Mouse (Mus musculus): ENCODE measurements around the gene 4933417A18Rik. TPM values are rescaled to one million over a fixed set of nuclear protein-coding genes. Genes with fewer than 3 reads are reported as not detected.
A peak's percentile ranks its signal among the peaks of the same experiment; 100 is the strongest.
"Not testable (repeated sequence)": the region's sequence is repeated elsewhere in the genome, so short reads cannot be mapped to it uniquely, and the experiment has no call there.

The 4933417A18Rik gene
- total RNA-seq, 2 experiments from 2014 or later: not detected

DNA sequence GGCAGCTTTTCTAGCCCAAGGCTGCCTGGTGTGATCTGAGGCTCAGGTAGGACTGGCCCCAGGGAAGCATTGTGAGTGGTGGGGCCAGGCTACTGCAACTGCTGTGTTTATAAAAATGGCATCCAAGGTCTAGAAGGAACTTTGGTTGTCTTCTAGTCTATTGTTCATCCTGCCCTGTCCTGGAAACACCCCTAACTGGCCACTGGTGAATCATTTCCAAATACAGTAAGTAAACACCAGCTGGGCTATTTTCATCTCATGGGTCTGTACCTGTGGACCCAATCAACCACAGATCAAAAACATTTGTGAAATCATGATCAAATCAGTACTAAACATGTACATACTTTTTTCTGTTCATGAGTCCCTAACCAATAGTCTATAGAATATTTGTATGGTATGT lies 48.2 kb downstream of the 4933417A18Rik start:
- not testable (repeated sequence) for DNase-seq
- intact Hi-C loops (cut with DNase I): loop anchor here (5.0 kb wide), 1 partner anchor 330 kb away; no protein-coding TSS in a partner anchor

GRCm38 (mm10) chr13:34973149-34973548 lies 48.9 kb downstream of the 4933417A18Rik start:
- intact Hi-C loops (cut with DNase I): loop anchor here (5.0 kb wide), 1 partner anchor 331 kb away; no protein-coding TSS in a partner anchor

DNA sequence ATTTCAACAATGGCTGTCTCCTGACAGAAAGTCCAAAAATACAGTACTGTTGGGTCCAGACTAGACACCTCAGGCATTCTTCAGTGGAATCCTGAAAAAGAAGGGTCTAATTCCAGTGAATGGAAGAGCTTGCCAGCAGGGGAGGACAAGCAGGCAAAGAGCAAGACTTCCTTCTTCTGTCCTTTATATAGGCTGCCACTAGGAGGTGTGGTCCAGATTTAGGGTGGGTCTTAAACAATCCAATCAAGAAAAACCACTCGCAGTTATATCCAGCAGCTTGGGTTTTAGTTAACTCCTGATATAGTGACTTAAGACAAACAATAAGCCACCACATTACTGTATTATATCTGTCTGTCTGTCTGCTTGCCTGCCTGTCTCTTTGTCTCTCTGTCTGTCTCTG lies 49.6 kb downstream of the 4933417A18Rik start:
- intact Hi-C loops (cut with DNase I): loop anchor here (5.0 kb wide), 1 partner anchor 331 kb away; no protein-coding TSS in a partner anchor
- no peak for DNase-seq

More at GRCm38 (mm10) chr13:34973149-34973548, 48.9 kb downstream of the 4933417A18Rik start:
- DNase-seq: no peak

GRCm38 (mm10) chr13:34976116-34976515 lies 51.9 kb downstream of the 4933417A18Rik start:
- DNase-seq: no peak

DNA sequence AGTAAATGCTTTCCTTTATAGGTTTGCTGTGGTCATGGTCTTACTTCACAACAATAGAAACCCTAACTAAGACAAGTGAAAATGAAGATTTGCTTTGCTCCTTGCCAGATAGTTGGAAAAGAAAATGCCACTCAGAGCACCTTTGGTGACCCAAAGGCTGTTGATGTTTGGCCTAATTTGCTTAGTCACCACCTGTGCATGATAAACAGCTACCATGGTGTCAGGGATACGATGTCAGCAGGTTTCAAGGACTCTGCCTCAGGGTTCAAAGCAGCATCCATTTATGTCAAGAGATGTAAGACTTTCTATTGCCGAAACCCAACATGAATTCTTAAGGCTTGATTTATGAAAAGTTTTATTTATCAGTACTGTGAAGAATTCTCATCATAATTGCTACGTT lies 53.2 kb downstream of the 4933417A18Rik start:
- no peak for DNase-seq
- intact Hi-C loops (cut with DNase I): loop anchor here (5.0 kb wide), 1 partner anchor 80 kb away; no protein-coding TSS in a partner anchor

More at GRCm38 (mm10) chr13:34976116-34976515, 51.9 kb downstream of the 4933417A18Rik start:
- intact Hi-C loops (cut with DNase I): loop anchor here (5.0 kb wide), 1 partner anchor 79 kb away; no protein-coding TSS in a partner anchor

GRCm38 (mm10) chr13:34978635-34979034 lies 54.4 kb downstream of the 4933417A18Rik start:
- not testable (repeated sequence) for DNase-seq
- intact Hi-C loops (cut with DNase I): loop anchor here (5.0 kb wide), 1 partner anchor 81 kb away; no protein-coding TSS in a partner anchor

DNA sequence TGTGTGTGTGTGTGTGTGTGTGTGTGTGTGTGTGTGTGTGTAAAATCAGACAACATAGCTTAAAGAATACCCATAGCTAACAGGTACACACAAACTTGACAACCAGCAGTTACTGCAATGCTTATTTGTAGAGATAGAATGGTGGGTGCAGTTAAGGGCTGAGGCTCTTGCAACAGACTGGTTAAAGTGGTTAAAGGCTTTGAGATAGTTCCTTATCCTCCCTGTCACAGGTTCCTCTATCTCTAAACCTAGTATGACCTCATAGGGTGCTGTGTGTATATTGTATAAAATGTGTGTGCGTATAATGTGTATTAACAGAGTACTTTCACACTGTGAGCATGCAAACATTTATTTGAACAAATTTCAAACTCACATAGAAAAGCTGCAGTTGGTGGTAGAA lies 59.3 kb downstream of the 4933417A18Rik start:
- intact Hi-C loops (cut with DNase I): not testable (repeated sequence)

GRCm38 (mm10) chr13:34991581-34992273 lies 67.5 kb downstream of the 4933417A18Rik start:
- intact Hi-C loops (cut with DNase I): no loop called here
- no peak for DNase-seq

More for the DNA sequence above, 59.3 kb downstream of the 4933417A18Rik start:
- DNase-seq: not testable (repeated sequence)

- no peak for DNase-seq
- intact Hi-C loops (cut with DNase I): no loop called here
Observed at GRCm38 (mm10) chr13:34993085-34993484, 68.9 kb downstream of the 4933417A18Rik start.

DNA sequence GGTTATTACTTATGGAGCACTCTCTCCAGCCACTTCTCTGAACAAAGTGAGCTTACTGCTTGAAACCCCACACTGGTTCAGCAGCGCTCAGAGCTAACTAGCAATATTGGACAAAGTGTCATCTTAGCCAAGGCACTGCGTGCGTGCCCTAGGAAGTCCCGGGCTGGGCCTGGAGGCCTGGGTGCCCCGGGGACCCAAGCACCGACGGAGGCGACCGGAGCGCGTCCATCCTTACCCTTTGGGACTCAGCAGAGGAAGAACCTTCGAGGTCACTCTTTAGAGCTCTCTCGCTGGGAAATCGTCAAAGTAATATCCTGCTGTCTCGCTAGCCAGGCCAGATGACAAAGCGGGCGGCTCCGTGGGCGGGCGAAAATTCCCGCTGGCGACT lies 69.4 kb downstream of the 4933417A18Rik start:
- no peak for DNase-seq
- intact Hi-C loops (cut with DNase I): no loop called here

GRCm38 (mm10) chr13:34993983-34994811 lies 70.0 kb downstream of the 4933417A18Rik start:
- DNase-seq: peak; percentile 95 to 97
- intact Hi-C loops (cut with DNase I): no loop called here

DNA sequence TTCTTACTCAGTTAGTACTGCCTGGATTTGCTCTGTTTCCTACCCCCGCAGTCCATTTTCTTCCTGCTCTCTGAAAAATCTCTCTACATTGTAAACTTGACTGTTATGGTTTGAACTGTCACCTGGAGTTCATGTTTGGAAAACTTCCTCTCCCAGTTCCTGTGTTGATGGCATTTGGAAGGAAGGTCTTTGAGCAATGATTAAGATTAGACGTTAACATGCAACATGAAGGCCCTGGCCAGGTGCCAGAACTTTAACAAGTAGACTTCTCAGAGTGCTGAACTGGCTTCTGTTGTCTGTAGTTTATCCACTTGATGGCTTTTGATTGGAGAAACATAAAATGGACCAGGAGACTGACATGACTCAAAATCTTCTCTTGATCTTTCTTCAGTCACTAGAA lies 71.7 kb downstream of the 4933417A18Rik start:
- intact Hi-C loops (cut with DNase I): no loop called here

More for the DNA sequence above, 71.7 kb downstream of the 4933417A18Rik start:
- peak in 1 of 2 experiments; percentile 26 for DNase-seq

Other genes starting within 250 kb of the 4933417A18Rik start
- gene Fam50b, start 189.6 kb upstream of the 4933417A18Rik start, total RNA-seq (2021): not detected
- 10 to 100 TPM; 38.5 to 39.7 TPM for gene Prpf4b, start 49.1 kb upstream of the 4933417A18Rik start, total RNA-seq (2021)
- gene Fam217a, start 99 bp upstream of the 4933417A18Rik start, total RNA-seq (2021): under 1 TPM; 0.20 to 0.33 TPM
- gene Eci3, start 39.4 kb downstream of the 4933417A18Rik start, total RNA-seq (2021): 1 to 10 TPM; 2.2 to 2.5 TPM
- 100 to 1,000 TPM; 292 to 293 TPM for gene Eci2, start 102.7 kb downstream of the 4933417A18Rik start, total RNA-seq (2021)

Data from heart, postnatal 14 days (tissue).